Comparison of ENCODE assay signal across 10 mouse cellular contexts in genomic region chrX:7776329-7777082, GRCm38 (mm10). TPM values are rescaled to one million over a fixed set of nuclear protein-coding genes. Genes with fewer than 3 reads are reported as not detected.
A peak's percentile ranks its signal among the peaks of the same experiment; 100 is the strongest.
DNase-seq lines count a peak whose midpoint lies in the region; ATAC-seq and TF ChIP-seq lines count a peak whose summit lies in the region.
"Had no signal": no experiment of that assay in that cellular context is flagged by ENCODE, and none has a peak within 500 bp of the region (broad histone marks: within the 10 kb centered on the region; RNA-seq: fewer than 3 reads in every experiment).

No protein-coding gene starts in this region.

- no peak overlapping the region for H3K4me3 ChIP-seq in G1E (ENCODE audit: low read depth, low read length)
- H3K4me3 ChIP-seq in kidney, embryonic 16.5 days (ENCODE audit: low read length) = no peak overlapping the region
- H3K4me3 ChIP-seq in lung, embryonic 16.5 days (ENCODE audit: low read length) = no peak overlapping the region
- H3K4me3 ChIP-seq: heart, embryonic 13.5 days had no signal

- no peaks in the 10 kb centered on the region for H3K9me3 ChIP-seq in G1E (replicated peaks)
- H3K9me3 ChIP-seq in kidney, embryonic 16.5 days (ENCODE audit: low read length) = no peaks in the 10 kb centered on the region
- H3K9me3 ChIP-seq in lung, embryonic 16.5 days (ENCODE audit: control insufficient read depth, low read length) = no peaks in the 10 kb centered on the region
- H3K9me3 ChIP-seq: heart, embryonic 13.5 days had no signal

- no peak overlapping the region for H3K9ac ChIP-seq in kidney, embryonic 16.5 days (replicated peaks; ENCODE audit: low read length)
- H3K9ac ChIP-seq in lung, embryonic 16.5 days (ENCODE audit: low read length) = no peak overlapping the region
- H3K9ac ChIP-seq: heart, embryonic 13.5 days had no signal

- WGBS in kidney, embryonic 16.5 days = 48% methylated on average over 8 of the region's 8 CpGs
- WGBS in lung, embryonic 16.5 days = 44% methylated on average over 8 of the region's 8 CpGs

- H3K36me3 ChIP-seq in G1E (replicated peaks) = peaks cover 41% of the 10 kb centered on the region
- peaks cover 14% of the 10 kb centered on the region; the same call in 1 of the 2 replicates for H3K36me3 ChIP-seq in kidney, embryonic 16.5 days (ENCODE audit: insufficient read depth, low read length)
- H3K36me3 ChIP-seq in lung, embryonic 16.5 days (ENCODE audit: control insufficient read depth, insufficient read depth, low read length) = peaks cover 9% of the 10 kb centered on the region

- H3K27ac ChIP-seq in kidney, embryonic 16.5 days (ENCODE audit: low read length) = no peak overlapping the region
- no peak overlapping the region for H3K27ac ChIP-seq in lung, embryonic 16.5 days (ENCODE audit: low read length)
- H3K27ac ChIP-seq: heart, embryonic 13.5 days had no signal

- DNase-seq in gastrocnemius, adult 18-20 months (ENCODE audit: low spot score) = peak; percentile 44
- DNase-seq in gastrocnemius, postnatal 25 days = no peak
- no peak for DNase-seq in G1E (ENCODE audit: low spot score)
- peak; percentile 64 to 75 for DNase-seq in cerebellum, postnatal 36 days
- DNase-seq in retina, embryonic 14.5 days (ENCODE audit: low spot score) = peak; percentile 71

- peaks cover 64% of the 10 kb centered on the region for H3K4me1 ChIP-seq in G1E (ENCODE audit: insufficient read depth, low read depth, low read length)
- H3K4me1 ChIP-seq in kidney, embryonic 16.5 days (ENCODE audit: insufficient read depth, low read length) = no peaks in the 10 kb centered on the region
- H3K4me1 ChIP-seq in lung, embryonic 16.5 days (replicated peaks; ENCODE audit: control insufficient read depth, insufficient read depth, low read length) = no peaks in the 10 kb centered on the region
- H3K4me1 ChIP-seq: heart, embryonic 13.5 days had no signal

- peak; percentile 66; the same call in 1 of the 2 replicates for TF ChIP-seq CTCF in G1E (IDR thresholded peaks at IDR 0.05; ENCODE audit: low read depth, low read length)

- H3K27me3 ChIP-seq in G1E (ENCODE audit: insufficient read depth, low read length) = no peaks in the 10 kb centered on the region
- H3K27me3 ChIP-seq in kidney, embryonic 16.5 days (ENCODE audit: insufficient read depth, low read length) = no peaks in the 10 kb centered on the region
- no peaks in the 10 kb centered on the region for H3K27me3 ChIP-seq in lung, embryonic 16.5 days (ENCODE audit: control insufficient read depth, insufficient read depth, low read depth, low read length)
- H3K27me3 ChIP-seq: heart, embryonic 13.5 days had no signal

- H3K4me2 ChIP-seq in kidney, embryonic 16.5 days (replicated peaks; ENCODE audit: low read depth, low read length) = no peak overlapping the region
- no peak overlapping the region for H3K4me2 ChIP-seq in lung, embryonic 16.5 days (ENCODE audit: low read depth, low read length)
- H3K4me2 ChIP-seq: heart, embryonic 13.5 days had no signal

- ATAC-seq in G1E (ENCODE audit: extremely low read depth, insufficient number of reproducible peaks, low FRiP score, poor library complexity, severe bottlenecking) = no peak
- peak; percentile 88 for ATAC-seq in granulocyte monocyte progenitor cell, adult 5-6 weeks (replicated peaks; ENCODE audit: poor library complexity, severe bottlenecking)
- peak; percentile 71; the same call in 1 of the 2 replicates for ATAC-seq in kidney, embryonic 16.5 days (ENCODE audit: low FRiP score, low TSS enrichment)
- peak; percentile 69; the same call in 1 of the 2 replicates for ATAC-seq in lung, embryonic 16.5 days (ENCODE audit: low read depth)
- ATAC-seq: Patski had no signal

RNA-seq across cellular contexts. Expression of gene Gripap1, which starts 13.1 kb away (rescaled TPM):
- 10 to 100 TPM; 16.7 to 19.5 TPM for total RNA-seq in gastrocnemius, adult 18-20 months (2021)
- total RNA-seq in gastrocnemius, postnatal 25 days (2021) = 10 to 100 TPM; 17.5 to 21.2 TPM
- total RNA-seq in G1E (2014; fragmentation: Nextera tagmentation) (77.0 and 116 TPM in 2 replicates), G1E (2017) (45.7 and 53.8 TPM in 2 replicates)
- polyA plus RNA-seq in G1E (2012) = 24.6 and 30.6 TPM in 2 replicates
- 43.6 and 52.5 TPM in 2 replicates for total RNA-seq in granulocyte monocyte progenitor cell, adult 5-6 weeks (2014; fragmentation: Nextera tagmentation)
- total RNA-seq in granulocyte monocyte progenitor cell, adult 5-6 weeks (2017) = 59.7 and 78.0 TPM in 2 replicates
- 47.5 and 57.0 TPM in 2 replicates for polyA plus RNA-seq in kidney, embryonic 16.5 days (2015; fragmentation: Nextera tagmentation; extraction: Ambion mirVana)
- 41.9 and 44.0 TPM in 2 replicates for polyA plus RNA-seq in lung, embryonic 16.5 days (2015; fragmentation: Nextera tagmentation; extraction: Ambion mirVana)

RNA-seq across cellular contexts. Expression of gene Tfe3, which starts 14.1 kb away (rescaled TPM):
- total RNA-seq in gastrocnemius, adult 18-20 months (2021) = 1 to 10 TPM; 7.9 to 9.2 TPM
- 1 to 10 TPM; 6.1 to 8.2 TPM for total RNA-seq in gastrocnemius, postnatal 25 days (2021)
- total RNA-seq in G1E (2014; fragmentation: Nextera tagmentation) (78.7 and 81.0 TPM in 2 replicates), G1E (2017) (14.1 and 17.0 TPM in 2 replicates)
- polyA plus RNA-seq in G1E (2012) = 51.8 and 65.1 TPM in 2 replicates
- total RNA-seq in granulocyte monocyte progenitor cell, adult 5-6 weeks (2014; fragmentation: Nextera tagmentation) = 17.4 and 27.8 TPM in 2 replicates
- 5.7 and 7.2 TPM in 2 replicates for total RNA-seq in granulocyte monocyte progenitor cell, adult 5-6 weeks (2017)
- 30.9 and 31.4 TPM in 2 replicates for polyA plus RNA-seq in kidney, embryonic 16.5 days (2015; fragmentation: Nextera tagmentation; extraction: Ambion mirVana)
- polyA plus RNA-seq in lung, embryonic 16.5 days (2015; fragmentation: Nextera tagmentation; extraction: Ambion mirVana) = 27.1 and 28.0 TPM in 2 replicates

RNA-seq across cellular contexts. Expression of gene Ccdc120, which starts 25.8 kb away (rescaled TPM):
- total RNA-seq in gastrocnemius, adult 18-20 months (2021) = under 1 TPM; 0.34 to 0.50 TPM
- total RNA-seq in gastrocnemius, postnatal 25 days (2021) = under 1 TPM; 0.16 to 0.56 TPM
- total RNA-seq in G1E (2014; fragmentation: Nextera tagmentation) (1.4 and 2.3 TPM in 2 replicates), G1E (2017) (0.70 and 0.76 TPM in 2 replicates)
- 10.2 and 12.2 TPM in 2 replicates for polyA plus RNA-seq in G1E (2012)
- not detected in 2 replicates for total RNA-seq in granulocyte monocyte progenitor cell, adult 5-6 weeks (2014; fragmentation: Nextera tagmentation)
- total RNA-seq in granulocyte monocyte progenitor cell, adult 5-6 weeks (2017) = 0.04 and 0.21 TPM in 2 replicates
- polyA plus RNA-seq in kidney, embryonic 16.5 days (2015; fragmentation: Nextera tagmentation; extraction: Ambion mirVana) = 17.4 and 19.6 TPM in 2 replicates
- 25.1 and 27.0 TPM in 2 replicates for polyA plus RNA-seq in lung, embryonic 16.5 days (2015; fragmentation: Nextera tagmentation; extraction: Ambion mirVana)

RNA-seq across cellular contexts. Expression of gene Kcnd1, which starts 45.6 kb away (rescaled TPM):
- under 1 TPM in 1 of 2 experiments, not detected in 1; 0.12 TPM for total RNA-seq in gastrocnemius, adult 18-20 months (2021)
- total RNA-seq in gastrocnemius, postnatal 25 days (2021) = under 1 TPM; 0.18 to 0.43 TPM
- 1.1 and 4.1 TPM in 2 replicates for total RNA-seq in G1E (2014; fragmentation: Nextera tagmentation)
- 0.23 and 0.27 TPM in 2 replicates for total RNA-seq in G1E (2017)
- polyA plus RNA-seq in G1E (2012) = 0.28 and 0.41 TPM in 2 replicates
- total RNA-seq in granulocyte monocyte progenitor cell, adult 5-6 weeks (2014; fragmentation: Nextera tagmentation) = 0.32 and 2.5 TPM in 2 replicates
- total RNA-seq in granulocyte monocyte progenitor cell, adult 5-6 weeks (2017) = 0.31 TPM in 1 of 2 replicates, not detected in the other
- 1.7 and 1.9 TPM in 2 replicates for polyA plus RNA-seq in kidney, embryonic 16.5 days (2015; fragmentation: Nextera tagmentation; extraction: Ambion mirVana)
- 1.1 TPM in 2 replicates for polyA plus RNA-seq in lung, embryonic 16.5 days (2015; fragmentation: Nextera tagmentation; extraction: Ambion mirVana)

RNA-seq across cellular contexts. Expression of gene Praf2, which starts 48.3 kb away (rescaled TPM):
- 1 to 10 TPM; 5.0 to 5.6 TPM for total RNA-seq in gastrocnemius, adult 18-20 months (2021)
- 1 to 10 TPM; 4.7 to 7.3 TPM for total RNA-seq in gastrocnemius, postnatal 25 days (2021)
- 22.6 and 34.0 TPM in 2 replicates for total RNA-seq in G1E (2014; fragmentation: Nextera tagmentation)
- total RNA-seq in G1E (2017) = 5.0 and 5.7 TPM in 2 replicates
- polyA plus RNA-seq in G1E (2012) = 10.8 and 12.0 TPM in 2 replicates
- 4.3 and 16.1 TPM in 2 replicates for total RNA-seq in granulocyte monocyte progenitor cell, adult 5-6 weeks (2014; fragmentation: Nextera tagmentation)
- total RNA-seq in granulocyte monocyte progenitor cell, adult 5-6 weeks (2017) = 2.8 and 6.2 TPM in 2 replicates
- polyA plus RNA-seq in kidney, embryonic 16.5 days (2015; fragmentation: Nextera tagmentation; extraction: Ambion mirVana) = 69.3 and 74.7 TPM in 2 replicates
- 54.7 and 60.6 TPM in 2 replicates for polyA plus RNA-seq in lung, embryonic 16.5 days (2015; fragmentation: Nextera tagmentation; extraction: Ambion mirVana)

Comparison
In these comparisons a context has a peak if more than half of its experiments do, and no peak if none do; other contexts are left out.
1. DNase-seq: peak in gastrocnemius, adult 18-20 months (single experiment), cerebellum, postnatal 36 days (2 of 2) and retina, embryonic 14.5 days (single experiment); none in gastrocnemius, postnatal 25 days (single experiment) and G1E (single experiment).